Comparison of ENCODE assay signal across 9 mouse cellular contexts in the genomic region with DNA sequence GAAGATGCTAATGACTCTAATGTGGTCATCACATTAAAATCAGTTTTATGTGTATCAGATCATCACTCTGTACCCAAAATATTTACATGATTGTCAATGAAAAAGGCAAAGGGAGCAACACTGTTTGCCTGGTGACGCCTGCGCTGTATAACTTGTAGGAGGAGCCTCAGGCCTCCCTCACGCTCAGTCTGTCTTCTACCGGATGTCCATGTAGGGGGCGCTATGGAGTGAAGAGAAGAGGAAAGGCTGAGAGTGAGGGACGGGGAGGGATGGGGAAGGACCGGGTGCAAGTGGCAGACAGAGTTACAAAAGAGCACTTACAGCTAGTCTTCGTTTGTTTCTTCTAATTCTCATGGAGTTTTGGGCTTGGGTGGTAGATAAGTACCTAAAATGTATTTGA. TPM values are rescaled to one million over a fixed set of nuclear protein-coding genes. Genes with fewer than 3 reads are reported as not detected.
DNase-seq lines count a peak whose midpoint lies in the region; ATAC-seq and TF ChIP-seq lines count a peak whose summit lies in the region.
"Had no signal": no experiment of that assay in that cellular context is flagged by ENCODE, and none has a peak within 500 bp of the region (broad histone marks: within the 10 kb centered on the region; RNA-seq: fewer than 3 reads in every experiment).

No protein-coding gene starts in this region.

- no peak overlapping the region for H3K4me2 ChIP-seq in neural tube, embryonic 11.5 days (ENCODE audit: low read depth)
- H3K4me2 ChIP-seq in neural tube, embryonic 15.5 days = no peak overlapping the region
- H3K4me2 ChIP-seq in liver, embryonic 14.5 days (ENCODE audit: low read depth) = no peak overlapping the region

- no peaks in the 10 kb centered on the region for H3K9me3 ChIP-seq in neural tube, embryonic 11.5 days (ENCODE audit: control insufficient read depth, low read length)
- H3K9me3 ChIP-seq in neural tube, embryonic 15.5 days (replicated peaks) = no peaks in the 10 kb centered on the region
- no peaks in the 10 kb centered on the region for H3K9me3 ChIP-seq in liver, embryonic 14.5 days (ENCODE audit: control insufficient read depth, low read length)
- H3K9me3 ChIP-seq: megakaryocyte, embryonic 14.5 days had no signal

- peaks cover under 1% of the 10 kb centered on the region; the same call in 1 of the 2 replicates for H3K4me1 ChIP-seq in neural tube, embryonic 11.5 days (ENCODE audit: control insufficient read depth, insufficient read depth, low read length)
- peaks cover 5% of the 10 kb centered on the region for H3K4me1 ChIP-seq in neural tube, embryonic 15.5 days
- H3K4me1 ChIP-seq in bone marrow, adult 2 months (ENCODE audit: control insufficient read depth, insufficient read depth, low read length) = peaks cover 1% of the 10 kb centered on the region; the same call in 1 of the 2 replicates
- H3K4me1 ChIP-seq in liver, embryonic 14.5 days (replicated peaks; ENCODE audit: control insufficient read depth in 2 of 2, insufficient read depth in 2 of 2, low read length in 1 of 2) = peaks cover 30 to 45% of the 10 kb centered on the region in 2 experiments

- no peak overlapping the region for H3K4me3 ChIP-seq in neural tube, embryonic 11.5 days (ENCODE audit: low read depth, low read length)
- no peak overlapping the region for H3K4me3 ChIP-seq in neural tube, embryonic 15.5 days (replicated peaks)
- no peak overlapping the region for H3K4me3 ChIP-seq in bone marrow, adult 2 months (replicated peaks; ENCODE audit: control insufficient read depth, low read depth, low read length)
- no peak overlapping the region for H3K4me3 ChIP-seq in liver, embryonic 14.5 days (ENCODE audit: insufficient read depth in 1 of 2, low read depth in 2 of 2, low read length in 2 of 2)
- H3K4me3 ChIP-seq: erythroblast, embryonic 14.5 days; megakaryocyte, embryonic 14.5 days had no signal

- peak; percentile 17 for DNase-seq in neural tube, embryonic 11.5 days (ENCODE audit: low spot score)
- peak in 2 of 3 experiments; percentile 51 to 62 for DNase-seq in liver, embryonic 14.5 days (ENCODE audit: low read depth in 3 of 3, low spot score in 3 of 3)
- peak; percentile 51 for DNase-seq in thymus, postnatal 14 days
- no peak for DNase-seq in gastrocnemius, postnatal 14 days
- DNase-seq in cerebellum, adult 18-20 months = no peak

- ATAC-seq in neural tube, embryonic 11.5 days (ENCODE audit: insufficient read depth, low FRiP score, low TSS enrichment) = no peak
- ATAC-seq in neural tube, embryonic 15.5 days (ENCODE audit: low FRiP score) = no peak
- peak; percentile 57 for ATAC-seq in liver, embryonic 14.5 days (ENCODE audit: insufficient read depth)

- peaks cover 8% of the 10 kb centered on the region; the same call in 1 of the 2 replicates for H3K36me3 ChIP-seq in neural tube, embryonic 11.5 days (ENCODE audit: control insufficient read depth, insufficient read depth, low read length)
- peaks cover 28% of the 10 kb centered on the region for H3K36me3 ChIP-seq in neural tube, embryonic 15.5 days
- peaks cover 22% of the 10 kb centered on the region for H3K36me3 ChIP-seq in liver, embryonic 14.5 days (replicated peaks; ENCODE audit: control insufficient read depth, insufficient read depth, low read depth)

- TF ChIP-seq POLR2A in bone marrow, adult 2 months (IDR thresholded peaks at IDR 0.05; ENCODE audit: borderline replicate concordance, control insufficient read depth, low read depth, low read length) = no peak

- intact Hi-C loops in gastrocnemius, postnatal 14 days (cut with DNase I; ENCODE audit: low total_unique reads) = no loop called here

- WGBS in neural tube, embryonic 11.5 days = 67% methylated on average over 8 of the region's 8 CpGs
- WGBS in neural tube, embryonic 15.5 days = 64% methylated on average over 8 of the region's 8 CpGs
- WGBS in bone marrow, adult 2 months = 50% methylated on average over 8 of the region's 8 CpGs
- WGBS in liver, embryonic 14.5 days (ENCODE audit: insufficient replicate concordance) = 47% methylated on average over 8 of the region's 8 CpGs

- TF ChIP-seq EP300 in liver, embryonic 14.5 days (IDR thresholded peaks at IDR 0.05; ENCODE audit: low read depth) = no peak

- no peak overlapping the region for H3K27ac ChIP-seq in neural tube, embryonic 11.5 days (ENCODE audit: low read depth, low read length)
- H3K27ac ChIP-seq in neural tube, embryonic 15.5 days (replicated peaks) = no peak overlapping the region
- no peak overlapping the region for H3K27ac ChIP-seq in bone marrow, adult 2 months (ENCODE audit: control insufficient read depth, insufficient read depth, low read depth, low read length, poor library complexity)
- no peak overlapping the region for H3K27ac ChIP-seq in liver, embryonic 14.5 days

- H3K27me3 ChIP-seq in neural tube, embryonic 11.5 days (ENCODE audit: control insufficient read depth, insufficient read depth, low read length) = no peaks in the 10 kb centered on the region
- no peaks in the 10 kb centered on the region for H3K27me3 ChIP-seq in neural tube, embryonic 15.5 days (replicated peaks)
- no peaks in the 10 kb centered on the region for H3K27me3 ChIP-seq in liver, embryonic 14.5 days (ENCODE audit: control insufficient read depth, insufficient read depth, low read length)
- H3K27me3 ChIP-seq: megakaryocyte, embryonic 14.5 days had no signal

- no peak overlapping the region for H3K9ac ChIP-seq in neural tube, embryonic 11.5 days (ENCODE audit: low read length)
- H3K9ac ChIP-seq in neural tube, embryonic 15.5 days (replicated peaks) = no peak overlapping the region
- H3K9ac ChIP-seq in liver, embryonic 14.5 days (replicated peaks) = no peak overlapping the region

- TF ChIP-seq CTCF in bone marrow, adult 2 months (IDR thresholded peaks at IDR 0.05; ENCODE audit: control insufficient read depth, insufficient read depth, low read length) = peak; percentile 64
- TF ChIP-seq CTCF in liver, embryonic 14.5 days (IDR thresholded peaks at IDR 0.05; ENCODE audit: low read depth) = peak; percentile 87

RNA-seq across cellular contexts. Expression of a gene that starts 6.8 kb away (rescaled TPM):
- 76.3 and 78.2 TPM in 2 replicates for polyA plus RNA-seq in neural tube, embryonic 11.5 days (2014; fragmentation: Nextera tagmentation; extraction: Ambion mirVana)
- polyA plus RNA-seq in neural tube, embryonic 15.5 days (2015; fragmentation: Nextera tagmentation; extraction: Ambion mirVana) = 73.0 and 73.2 TPM in 2 replicates
- polyA plus RNA-seq in bone marrow, adult 2 months (2011; ENCODE audit: insufficient read depth, insufficient read length, low replicate concordance, missing spikeins) = 32.5 and 34.8 TPM in 2 replicates
- 34.5 and 48.1 TPM in 2 replicates for polyA plus RNA-seq in liver, embryonic 14.5 days (2012; rRNA removed)
- 73.8 and 74.8 TPM in 2 replicates for polyA plus RNA-seq in liver, embryonic 14.5 days (2014; fragmentation: Nextera tagmentation; extraction: Ambion mirVana)
- 10 to 100 TPM; 52.1 to 53.6 TPM for total RNA-seq in gastrocnemius, postnatal 14 days (2021)

RNA-seq across cellular contexts. Expression of a gene that starts 24.5 kb away (rescaled TPM):
- polyA plus RNA-seq in neural tube, embryonic 11.5 days (2014; fragmentation: Nextera tagmentation; extraction: Ambion mirVana) = not detected in 2 replicates
- not detected in 2 replicates for polyA plus RNA-seq in neural tube, embryonic 15.5 days (2015; fragmentation: Nextera tagmentation; extraction: Ambion mirVana)
- not detected in 2 replicates for polyA plus RNA-seq in bone marrow, adult 2 months (2011; ENCODE audit: insufficient read depth, insufficient read length, low replicate concordance, missing spikeins)
- polyA plus RNA-seq in liver, embryonic 14.5 days (2012; rRNA removed) = not detected in 2 replicates
- polyA plus RNA-seq in liver, embryonic 14.5 days (2014; fragmentation: Nextera tagmentation; extraction: Ambion mirVana) = not detected in 2 replicates
- total RNA-seq in gastrocnemius, postnatal 14 days (2021) = not detected
- polyA plus RNA-seq: erythroblast, embryonic 14.5 days had no signal

RNA-seq across cellular contexts. Expression of a gene that starts 31.2 kb away (rescaled TPM):
- 0.99 and 1.5 TPM in 2 replicates for polyA plus RNA-seq in neural tube, embryonic 11.5 days (2014; fragmentation: Nextera tagmentation; extraction: Ambion mirVana)
- polyA plus RNA-seq in neural tube, embryonic 15.5 days (2015; fragmentation: Nextera tagmentation; extraction: Ambion mirVana) = 4.3 TPM in 2 replicates
- polyA plus RNA-seq in bone marrow, adult 2 months (2011; ENCODE audit: insufficient read depth, insufficient read length, low replicate concordance, missing spikeins) = 13.6 and 36.5 TPM in 2 replicates
- polyA plus RNA-seq in liver, embryonic 14.5 days (2012; rRNA removed) = 6.1 and 7.9 TPM in 2 replicates
- polyA plus RNA-seq in liver, embryonic 14.5 days (2014; fragmentation: Nextera tagmentation; extraction: Ambion mirVana) = 1.9 and 2.6 TPM in 2 replicates
- total RNA-seq in gastrocnemius, postnatal 14 days (2021) = 10 to 100 TPM; 13.7 to 14.1 TPM

Comparison
In these comparisons a context has a peak if more than half of its experiments do, and no peak if none do; other contexts are left out.
1. DNase-seq: peak in neural tube, embryonic 11.5 days (single experiment), liver, embryonic 14.5 days (2 of 3) and thymus, postnatal 14 days (single experiment); none in gastrocnemius, postnatal 14 days (single experiment) and cerebellum, adult 18-20 months (0 of 2).